Mouse (Mus musculus): ENCODE measurements around the gene Grik3.

DNA sequence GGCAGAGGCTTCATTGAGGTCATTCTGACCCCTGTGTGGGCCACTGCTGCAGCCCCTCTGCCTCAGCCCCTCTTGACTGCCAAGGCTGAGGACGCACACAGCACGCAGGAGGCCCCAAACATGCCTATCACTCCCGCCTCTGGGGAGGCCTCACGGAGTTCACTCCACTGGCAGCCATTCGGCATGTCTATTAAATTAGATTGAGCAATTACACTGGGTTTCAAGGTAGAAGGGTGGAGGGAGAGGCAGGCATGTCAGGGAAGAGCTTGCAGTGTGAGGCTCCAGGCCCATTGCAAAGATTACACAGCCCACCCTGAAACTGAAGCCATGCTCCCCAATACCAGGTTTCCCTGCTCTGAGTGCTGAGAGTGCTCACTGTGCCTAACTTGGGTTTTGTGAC, 34.0 kb upstream of the Grik3 start:
- TF ChIP-seq POLR2AphosphoS2 (IDR thresholded peaks at IDR 0.05; ENCODE audit: low read depth, low read length) (no peak), MEF2A (IDR thresholded peaks at IDR 0.05; ENCODE audit: borderline replicate concordance, low read depth, low read length) (no peak), HCFC1 (IDR thresholded peaks at IDR 0.05; ENCODE audit: low read depth, low read length) (no peak), ZKSCAN1 (IDR thresholded peaks at IDR 0.05; ENCODE audit: borderline replicate concordance, low read depth, low read length) (no peak), CTCF (conservative IDR thresholded peaks at IDR 0.05 in 1 of 2, IDR thresholded peaks at IDR 0.05 in 1 of 2; ENCODE audit: low read depth in 2 of 2, low read length in 2 of 2) (no peak), USF1 (IDR thresholded peaks at IDR 0.05; ENCODE audit: low read depth, low read length) (no peak), MAX (IDR thresholded peaks at IDR 0.05; ENCODE audit: low read length) (no peak), ZC3H11A (IDR thresholded peaks at IDR 0.05; ENCODE audit: low read depth, low read length) (no peak), E2F4 (IDR thresholded peaks at IDR 0.05; ENCODE audit: insufficient replicate concordance, low read depth, low read length) (no peak), EP300 (IDR thresholded peaks at IDR 0.05; ENCODE audit: low read length) (no peak), TCF12 (IDR thresholded peaks at IDR 0.05; ENCODE audit: low read depth, low read length) (no peak), NRF1 (IDR thresholded peaks at IDR 0.05; ENCODE audit: low read depth, low read length) (no peak)

All from CH12.LX (cell line).